Mouse (Mus musculus) forebrain, embryonic 12.5 days (tissue): ENCODE data around the gene Taar7b. TPM values are rescaled to one million over a fixed set of nuclear protein-coding genes. Genes with fewer than 3 reads are reported as not detected.
A peak's percentile ranks its signal among the peaks of the same experiment; 100 is the strongest.

ENCODE experiments used
- ATAC-seq: fragments of 200-750 bp; cut with Nextera tagmentation; 2 replicates; pipeline ENCODE4 v1.8.0; 2017; ENCODE audit warnings: moderate TSS enrichment; ENCODE audit not compliant: low FRiP score
- H3K27ac ChIP-seq: fragments of 300-500 bp; sonication (generic); 2 replicates; pipeline ENCODE4 v1.5.1; 2016; ENCODE audit warnings: mild to moderate bottlenecking
- H3K27me3 ChIP-seq: fragments of 300-500 bp; sonication (generic); 2 replicates; pipeline ENCODE4 v1.6.1; 2016; ENCODE audit warnings: mild to moderate bottlenecking
- H3K36me3 ChIP-seq: fragments of 300-500 bp; sonication (generic); replicated peaks from 2 replicates; pipeline ENCODE4 v1.6.1; 2016; ENCODE audit warnings: mild to moderate bottlenecking
- H3K4me1 ChIP-seq: fragments of 300-500 bp; sonication (generic); 2 replicates; pipeline ENCODE4 v1.6.1; 2016
- H3K4me2 ChIP-seq: fragments of 300-500 bp; sonication (generic); 2 replicates; pipeline ENCODE4 v1.6.1; 2016; ENCODE audit warnings: mild to moderate bottlenecking, moderate library complexity
- H3K4me3 ChIP-seq: fragments of 300-500 bp; sonication (generic); replicated peaks from 2 replicates; pipeline ENCODE4 v1.5.1; 2016; ENCODE audit warnings: mild to moderate bottlenecking
- H3K9ac ChIP-seq: fragments of 300-500 bp; sonication (generic); 2 replicates; pipeline ENCODE4 v1.6.1; 2016; ENCODE audit warnings: mild to moderate bottlenecking
- H3K9me3 ChIP-seq: fragments of 300-500 bp; sonication (generic); 2 replicates; pipeline ENCODE4 v1.6.1; 2016
- WGBS: fragments of 180-500 bp; shearing (Covaris S2); methylation state at CpG from one replicate; pipeline ENCODE4 v1.1.7; 2016; 5-methylcytosine and 5-hydroxymethylcytosine counted together
- polyA plus RNA-seq: library from polyadenylated mRNA; unstranded; fragments of >200 nt; fragmentation: Nextera tagmentation; extraction: Ambion mirVana; gene quantifications from 2 replicates; pipeline ENCODE4 v1.2.1, GENCODE M21; 2016

Taar7b gene
- not detected in 2 replicates for polyA plus RNA-seq

GRCm38 (mm10) chr10:23999639-24000038, at the start of gene Taar7b:
TSS of gene Taar7b (plus strand) at chr10:23999939.
- H3K27me3 ChIP-seq: no peaks in the 10 kb centered on the region
- no peak within 1 kb of the TSS for H3K27ac ChIP-seq
- no peaks in the 10 kb centered on the region for H3K36me3 ChIP-seq
- H3K4me3 ChIP-seq: no peak within 1 kb of the TSS
- no peaks in the 10 kb centered on the region for H3K9me3 ChIP-seq
- no peak for ATAC-seq
- H3K9ac ChIP-seq: no peak within 1 kb of the TSS
- no peak within 1 kb of the TSS for H3K4me2 ChIP-seq
- no peaks in the 10 kb centered on the region for H3K4me1 ChIP-seq
- 89% methylated on average over 1 of the region's 1 CpGs for WGBS

- no peak for ATAC-seq
- Histone ChIP-seq H3K36me3 (no peaks in the 10 kb centered on the region), H3K4me2 (no peak overlapping the region), H3K27ac (no peak overlapping the region), H3K9ac (no peak overlapping the region), H3K9me3 (no peaks in the 10 kb centered on the region), H3K4me3 (no peak overlapping the region), H3K4me1 (no peaks in the 10 kb centered on the region), H3K27me3 (no peaks in the 10 kb centered on the region)
- 89% methylated on average over 6 of the region's 6 CpGs for WGBS
Measured at GRCm38 (mm10) chr10:23951714-23952113, 48.0 kb upstream of the Taar7b start.

- Histone ChIP-seq H3K36me3 (no peaks in the 10 kb centered on the region), H3K4me1 (no peaks in the 10 kb centered on the region), H3K27me3 (no peaks in the 10 kb centered on the region), H3K27ac (no peak overlapping the region), H3K9ac (no peak overlapping the region), H3K4me2 (no peak overlapping the region), H3K4me3 (no peak overlapping the region), H3K9me3 (no peaks in the 10 kb centered on the region)
- WGBS: 73% methylated on average over 3 of the region's 3 CpGs
- no peak for ATAC-seq
Measured at GRCm38 (mm10) chr10:23959071-23959470, 40.7 kb upstream of the Taar7b start.

GRCm38 (mm10) chr10:23960444-23960915, 39.3 kb upstream of the Taar7b start, which contains the start of gene Taar4:
TSS of gene Taar4 (plus strand) at chr10:23960494.
- ATAC-seq: no peak
- Histone ChIP-seq H3K36me3 (no peaks in the 10 kb centered on the region), H3K4me1 (no peaks in the 10 kb centered on the region), H3K9me3 (no peaks in the 10 kb centered on the region), H3K4me2 (no peak within 1 kb of the TSS), H3K4me3 (no peak within 1 kb of the TSS), H3K27me3 (no peaks in the 10 kb centered on the region), H3K27ac (no peak within 1 kb of the TSS), H3K9ac (no peak within 1 kb of the TSS)
- 94% methylated on average over 13 of the region's 13 CpGs for WGBS

- WGBS: 62% methylated on average over 3 of the region's 3 CpGs
- Histone ChIP-seq H3K27me3 (no peaks in the 10 kb centered on the region), H3K36me3 (no peaks in the 10 kb centered on the region)
Measured at GRCm38 (mm10) chr10:23963444-23963843, 36.3 kb upstream of the Taar7b start.

GRCm38 (mm10) chr10:23964921-23965610, 34.7 kb upstream of the Taar7b start:
- H3K4me1 ChIP-seq: no peaks in the 10 kb centered on the region
- H3K4me2 ChIP-seq: no peak overlapping the region
- no peak overlapping the region for H3K4me3 ChIP-seq
- no peak for ATAC-seq
- H3K27me3 ChIP-seq: no peaks in the 10 kb centered on the region
- H3K27ac ChIP-seq: no peak overlapping the region
- H3K36me3 ChIP-seq: no peaks in the 10 kb centered on the region
- H3K9me3 ChIP-seq: no peaks in the 10 kb centered on the region
- 91% methylated on average over 6 of the region's 6 CpGs for WGBS
- H3K9ac ChIP-seq: no peak overlapping the region

More at GRCm38 (mm10) chr10:23963444-23963843, 36.3 kb upstream of the Taar7b start:
- Histone ChIP-seq H3K4me3 (no peak overlapping the region), H3K4me2 (no peak overlapping the region), H3K9me3 (no peaks in the 10 kb centered on the region), H3K27ac (no peak overlapping the region), H3K4me1 (no peaks in the 10 kb centered on the region), H3K9ac (no peak overlapping the region)
- no peak for ATAC-seq

GRCm38 (mm10) chr10:23970656-23971165, 29.0 kb upstream of the Taar7b start, which contains the start of gene Taar5:
TSS of gene Taar5 (plus strand) at chr10:23970706.
- WGBS: 89% methylated on average over 11 of the region's 11 CpGs
- Histone ChIP-seq H3K36me3 (no peaks in the 10 kb centered on the region), H3K9me3 (no peaks in the 10 kb centered on the region), H3K27me3 (no peaks in the 10 kb centered on the region), H3K4me1 (no peaks in the 10 kb centered on the region), H3K4me2 (no peak within 1 kb of the TSS), H3K9ac (no peak within 1 kb of the TSS), H3K4me3 (no peak within 1 kb of the TSS), H3K27ac (no peak within 1 kb of the TSS)
- no peak for ATAC-seq

GRCm38 (mm10) chr10:23971256-23971655, 28.5 kb upstream of the Taar7b start:
- 86% methylated on average over 5 of the region's 5 CpGs for WGBS
- H3K9me3 ChIP-seq: no peaks in the 10 kb centered on the region
- no peaks in the 10 kb centered on the region for H3K4me1 ChIP-seq
- no peak for ATAC-seq
- H3K27me3 ChIP-seq: no peaks in the 10 kb centered on the region
- H3K27ac ChIP-seq: no peak overlapping the region
- no peak overlapping the region for H3K4me3 ChIP-seq
- H3K9ac ChIP-seq: no peak overlapping the region
- no peak overlapping the region for H3K4me2 ChIP-seq
- H3K36me3 ChIP-seq: no peaks in the 10 kb centered on the region

- H3K27ac ChIP-seq: no peak overlapping the region
Measured at GRCm38 (mm10) chr10:23977958-23978357, 21.8 kb upstream of the Taar7b start.

GRCm38 (mm10) chr10:23978901-23979705, 20.6 kb upstream of the Taar7b start:
- Histone ChIP-seq H3K4me3 (no peak overlapping the region), H3K27me3 (no peaks in the 10 kb centered on the region), H3K4me1 (no peaks in the 10 kb centered on the region), H3K9me3 (no peaks in the 10 kb centered on the region), H3K36me3 (no peaks in the 10 kb centered on the region), H3K27ac (no peak overlapping the region), H3K9ac (no peak overlapping the region), H3K4me2 (no peak overlapping the region)
- peak; percentile 89 for ATAC-seq
- 40% methylated on average over 16 of the region's 16 CpGs for WGBS

More at GRCm38 (mm10) chr10:23977958-23978357, 21.8 kb upstream of the Taar7b start:
- Histone ChIP-seq H3K4me2 (no peak overlapping the region), H3K36me3 (no peaks in the 10 kb centered on the region), H3K27me3 (no peaks in the 10 kb centered on the region), H3K9me3 (no peaks in the 10 kb centered on the region), H3K4me1 (no peaks in the 10 kb centered on the region), H3K9ac (no peak overlapping the region), H3K4me3 (no peak overlapping the region)
- no peak for ATAC-seq
- WGBS: 36% methylated on average over 4 of the region's 4 CpGs

- no peak for ATAC-seq
- 86% methylated on average over 8 of the region's 8 CpGs for WGBS
- Histone ChIP-seq H3K9me3 (no peaks in the 10 kb centered on the region), H3K27ac (no peak within 1 kb of the TSS), H3K4me3 (no peak within 1 kb of the TSS), H3K4me2 (no peak within 1 kb of the TSS), H3K36me3 (no peaks in the 10 kb centered on the region), H3K9ac (no peak within 1 kb of the TSS), H3K4me1 (no peaks in the 10 kb centered on the region), H3K27me3 (no peaks in the 10 kb centered on the region)
Measured at GRCm38 (mm10) chr10:23985546-23985945, 14.2 kb upstream of the Taar7b start, which contains the start of gene Taar6. TSS of gene Taar6 (minus strand) at chr10:23985646.

GRCm38 (mm10) chr10:23986419-23986818, 13.3 kb upstream of the Taar7b start:
- H3K27ac ChIP-seq: no peak overlapping the region
- H3K4me3 ChIP-seq: no peak overlapping the region
- no peak for ATAC-seq
- H3K9me3 ChIP-seq: no peaks in the 10 kb centered on the region
- no peak overlapping the region for H3K9ac ChIP-seq
- no peaks in the 10 kb centered on the region for H3K36me3 ChIP-seq
- no peaks in the 10 kb centered on the region for H3K27me3 ChIP-seq
- WGBS: 78% methylated on average over 5 of the region's 5 CpGs
- no peaks in the 10 kb centered on the region for H3K4me1 ChIP-seq
- H3K4me2 ChIP-seq: no peak overlapping the region
